Mouse (Mus musculus): ENCODE data around the gene Tdg.

The Tdg gene

GRCm38 (mm10) chr10:82676949-82677348 is 47.3 kb downstream of the Tdg start:
- H3K4me1 ChIP-seq (replicated peaks; ENCODE audit: low read depth, low read length), result no peaks in the 10 kb centered on the region
- H3K36me3 ChIP-seq (ENCODE audit: insufficient read depth, low read length), result no peaks in the 10 kb centered on the region
- H3K9me3 ChIP-seq (ENCODE audit: low read length), result no peaks in the 10 kb centered on the region
- no peak overlapping the region for H3K4me3 ChIP-seq (replicated peaks; ENCODE audit: low read length)
- TF ChIP-seq POU5F1 (IDR thresholded peaks at IDR 0.05; ENCODE audit: borderline replicate concordance, low read length), result no peak
- TF ChIP-seq CTCF (conservative IDR thresholded peaks at IDR 0.05; ENCODE audit: low read length), result no peak
- no peak for TF ChIP-seq NANOG (IDR thresholded peaks at IDR 0.05; ENCODE audit: borderline replicate concordance, low read length)
- 0 out of 2 replicates have a peak, but pooled peaks cover 3% of the 10 kb centered on the region for H3K27me3 ChIP-seq (ENCODE audit: insufficient read depth, low read length)

GRCm38 (mm10) chr10:82680769-82681168 is 51.1 kb downstream of the Tdg start:
- Histone ChIP-seq H3K27me3 (ENCODE audit: insufficient read depth, low read length) (peaks cover 3% of the 10 kb centered on the region; the same call in 1 of the 2 replicates), H3K9me3 (ENCODE audit: low read length) (no peaks in the 10 kb centered on the region; the same call in 1 of the 2 replicates), H3K4me1 (replicated peaks; ENCODE audit: low read depth, low read length) (no peaks in the 10 kb centered on the region), H3K36me3 (ENCODE audit: insufficient read depth, low read length) (no peaks in the 10 kb centered on the region), H3K4me3 (replicated peaks; ENCODE audit: low read length) (no peak overlapping the region)
- TF ChIP-seq NANOG (IDR thresholded peaks at IDR 0.05; ENCODE audit: borderline replicate concordance, low read length) (no peak), CTCF (conservative IDR thresholded peaks at IDR 0.05; ENCODE audit: low read length) (no peak), POU5F1 (IDR thresholded peaks at IDR 0.05; ENCODE audit: borderline replicate concordance, low read length) (no peak)

- no peaks in the 10 kb centered on the region; the same call in 1 of the 2 replicates for H3K9me3 ChIP-seq (ENCODE audit: low read length)
- peaks cover 3% of the 10 kb centered on the region; the same call in 1 of the 2 replicates for H3K27me3 ChIP-seq (ENCODE audit: insufficient read depth, low read length)
- H3K4me1 ChIP-seq (replicated peaks; ENCODE audit: low read depth, low read length), result no peaks in the 10 kb centered on the region
- no peaks in the 10 kb centered on the region for H3K36me3 ChIP-seq (ENCODE audit: insufficient read depth, low read length)
- no peak overlapping the region for H3K4me3 ChIP-seq (replicated peaks; ENCODE audit: low read length)
- no peak for TF ChIP-seq NANOG (IDR thresholded peaks at IDR 0.05; ENCODE audit: borderline replicate concordance, low read length)
- TF ChIP-seq CTCF (conservative IDR thresholded peaks at IDR 0.05; ENCODE audit: low read length), result no peak
Measured at GRCm38 (mm10) chr10:82681639-82682038, 52.0 kb downstream of the Tdg start.

GRCm38 (mm10) chr10:82685440-82685839 is 55.8 kb downstream of the Tdg start:
- Histone ChIP-seq H3K9me3 (ENCODE audit: low read length) (no peaks in the 10 kb centered on the region; the same call in 1 of the 2 replicates), H3K4me3 (replicated peaks; ENCODE audit: low read length) (no peak overlapping the region)
- TF ChIP-seq NANOG (IDR thresholded peaks at IDR 0.05; ENCODE audit: borderline replicate concordance, low read length), result no peak
- no peak for TF ChIP-seq CTCF (conservative IDR thresholded peaks at IDR 0.05; ENCODE audit: low read length)
- no peak for TF ChIP-seq POU5F1 (IDR thresholded peaks at IDR 0.05; ENCODE audit: borderline replicate concordance, low read length)

GRCm38 (mm10) chr10:82689681-82690211 is 60.1 kb downstream of the Tdg start:
- peaks cover 29% of the 10 kb centered on the region for H3K27me3 ChIP-seq (ENCODE audit: insufficient read depth, low read length)
- no peaks in the 10 kb centered on the region for H3K36me3 ChIP-seq (ENCODE audit: insufficient read depth, low read length)
- peaks cover 14% of the 10 kb centered on the region for H3K4me1 ChIP-seq (replicated peaks; ENCODE audit: low read depth, low read length)
- no peaks in the 10 kb centered on the region; the same call in 1 of the 2 replicates for H3K9me3 ChIP-seq (ENCODE audit: low read length)
- TF ChIP-seq POU5F1 (IDR thresholded peaks at IDR 0.05; ENCODE audit: borderline replicate concordance, low read length), result no peak
- TF ChIP-seq NANOG (IDR thresholded peaks at IDR 0.05; ENCODE audit: borderline replicate concordance, low read length), result no peak
- no peak for TF ChIP-seq CTCF (conservative IDR thresholded peaks at IDR 0.05; ENCODE audit: low read length)
- H3K4me3 ChIP-seq (replicated peaks; ENCODE audit: low read length), result no peak overlapping the region

More at GRCm38 (mm10) chr10:82685440-82685839, 55.8 kb downstream of the Tdg start:
- Histone ChIP-seq H3K36me3 (ENCODE audit: insufficient read depth, low read length) (no peaks in the 10 kb centered on the region), H3K4me1 (replicated peaks; ENCODE audit: low read depth, low read length) (peaks cover 7% of the 10 kb centered on the region), H3K27me3 (ENCODE audit: insufficient read depth, low read length) (peaks cover 15% of the 10 kb centered on the region)

- TF ChIP-seq NANOG (IDR thresholded peaks at IDR 0.05; ENCODE audit: borderline replicate concordance, low read length), result no peak
- TF ChIP-seq CTCF (conservative IDR thresholded peaks at IDR 0.05; ENCODE audit: low read length), result no peak
- TF ChIP-seq POU5F1 (IDR thresholded peaks at IDR 0.05; ENCODE audit: borderline replicate concordance, low read length), result no peak
- Histone ChIP-seq H3K4me3 (replicated peaks; ENCODE audit: low read length) (peak within 1 kb of the TSS; percentile 29), H3K4me1 (replicated peaks; ENCODE audit: low read depth, low read length) (peaks cover 14% of the 10 kb centered on the region), H3K9me3 (ENCODE audit: low read length) (no peaks in the 10 kb centered on the region; the same call in 1 of the 2 replicates), H3K27me3 (ENCODE audit: insufficient read depth, low read length) (peaks cover 35% of the 10 kb centered on the region), H3K36me3 (ENCODE audit: insufficient read depth, low read length) (no peaks in the 10 kb centered on the region)
Measured at GRCm38 (mm10) chr10:82690494-82690893, 60.9 kb downstream of the Tdg start, which contains the start of gene Glt8d2. Gene Glt8d2 (minus strand): TSS chr10:82690650.

- no peak for TF ChIP-seq POU5F1 (IDR thresholded peaks at IDR 0.05; ENCODE audit: borderline replicate concordance, low read length)
- no peak for TF ChIP-seq CTCF (conservative IDR thresholded peaks at IDR 0.05; ENCODE audit: low read length)
- no peak for TF ChIP-seq NANOG (IDR thresholded peaks at IDR 0.05; ENCODE audit: borderline replicate concordance, low read length)
- H3K36me3 ChIP-seq (ENCODE audit: insufficient read depth, low read length), result no peaks in the 10 kb centered on the region
- no peaks in the 10 kb centered on the region for H3K9me3 ChIP-seq (ENCODE audit: low read length)
- peaks cover 27% of the 10 kb centered on the region for H3K4me1 ChIP-seq (replicated peaks; ENCODE audit: low read depth, low read length)
- H3K27me3 ChIP-seq (ENCODE audit: insufficient read depth, low read length), result peaks cover 25% of the 10 kb centered on the region
- no peak within 1 kb of the TSS for H3K4me3 ChIP-seq (replicated peaks; ENCODE audit: low read length)
Measured at GRCm38 (mm10) chr10:82695956-82696355, 66.3 kb downstream of the Tdg start, which contains the start of gene Hcfc2. Gene Hcfc2 (plus strand): TSS chr10:82696160.

- no peak overlapping the region for H3K4me3 ChIP-seq (replicated peaks; ENCODE audit: low read length)
- H3K4me1 ChIP-seq (replicated peaks; ENCODE audit: low read depth, low read length), result peaks cover 25% of the 10 kb centered on the region
- no peaks in the 10 kb centered on the region for H3K36me3 ChIP-seq (ENCODE audit: insufficient read depth, low read length)
- no peaks in the 10 kb centered on the region for H3K9me3 ChIP-seq (ENCODE audit: low read length)
- TF ChIP-seq NANOG (IDR thresholded peaks at IDR 0.05; ENCODE audit: borderline replicate concordance, low read length) (no peak), POU5F1 (IDR thresholded peaks at IDR 0.05; ENCODE audit: borderline replicate concordance, low read length) (no peak), CTCF (conservative IDR thresholded peaks at IDR 0.05; ENCODE audit: low read length) (no peak)
- peaks cover 20% of the 10 kb centered on the region for H3K27me3 ChIP-seq (ENCODE audit: insufficient read depth, low read length)
Measured at GRCm38 (mm10) chr10:82696453-82697079, 66.9 kb downstream of the Tdg start.
